Mouse (Mus musculus): ENCODE results near the gene Pbx3.
A peak's percentile ranks its signal among the peaks of the same experiment; 100 is the strongest.

Pbx3 gene

DNA sequence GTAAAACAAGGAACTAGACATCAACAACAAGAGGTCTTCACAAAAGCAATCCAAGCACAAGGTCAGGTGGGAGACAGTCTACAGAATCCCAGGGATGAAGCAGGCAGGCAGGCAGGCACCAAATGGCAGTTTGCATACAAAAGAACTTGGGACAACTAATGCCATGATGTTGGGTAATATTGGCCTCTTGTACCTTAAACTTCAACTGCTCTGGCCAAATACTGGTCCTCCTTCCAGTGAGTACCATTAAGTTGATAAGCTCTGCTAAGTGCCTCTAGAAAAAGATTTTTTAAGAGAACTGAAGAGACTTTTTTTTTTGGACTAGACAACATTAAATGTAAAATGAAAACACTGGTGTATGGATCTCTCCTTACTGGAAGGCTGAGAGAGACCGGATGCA lies 83.2 kb downstream of the Pbx3 start:
- no peak for DNase-seq

DNA sequence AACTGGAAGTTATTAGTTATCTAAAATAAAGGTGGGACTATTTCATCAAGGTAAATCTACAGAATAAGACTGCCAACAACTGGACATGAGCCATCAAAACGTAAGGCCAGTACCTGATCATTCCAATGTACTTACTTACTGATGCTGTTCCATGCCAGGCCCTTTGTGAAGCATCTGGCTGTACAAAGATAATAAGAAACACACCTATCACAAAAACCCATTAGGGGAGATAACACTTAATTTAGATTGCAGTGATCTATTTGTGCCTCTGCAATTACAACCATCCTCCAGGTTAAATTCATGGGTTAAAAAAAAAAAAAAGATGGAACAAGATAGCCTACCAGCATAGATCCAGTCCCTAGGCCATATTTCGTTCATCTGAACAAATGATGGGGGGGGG lies 88.7 kb downstream of the Pbx3 start:
- DNase-seq, result no peak

DNA sequence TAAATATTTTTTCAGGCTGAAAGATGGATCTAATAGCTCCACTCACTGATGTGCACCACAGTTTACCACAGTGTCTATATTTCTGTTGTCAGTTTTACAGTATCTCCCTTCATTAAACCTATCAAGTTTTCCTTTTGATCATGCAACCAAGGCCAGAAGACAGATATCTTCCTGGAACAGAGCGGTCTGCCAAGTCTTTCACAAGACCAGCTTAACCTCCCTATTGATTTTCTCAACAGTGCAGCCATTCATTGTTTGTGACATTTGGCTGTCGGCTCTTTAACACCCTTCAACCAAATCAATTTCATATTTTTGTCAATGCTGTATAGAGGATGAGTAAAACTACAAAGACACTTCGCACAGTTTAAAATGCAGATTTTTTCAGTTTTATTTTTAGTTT lies 91.9 kb downstream of the Pbx3 start:
- DNase-seq, result no peak

DNA sequence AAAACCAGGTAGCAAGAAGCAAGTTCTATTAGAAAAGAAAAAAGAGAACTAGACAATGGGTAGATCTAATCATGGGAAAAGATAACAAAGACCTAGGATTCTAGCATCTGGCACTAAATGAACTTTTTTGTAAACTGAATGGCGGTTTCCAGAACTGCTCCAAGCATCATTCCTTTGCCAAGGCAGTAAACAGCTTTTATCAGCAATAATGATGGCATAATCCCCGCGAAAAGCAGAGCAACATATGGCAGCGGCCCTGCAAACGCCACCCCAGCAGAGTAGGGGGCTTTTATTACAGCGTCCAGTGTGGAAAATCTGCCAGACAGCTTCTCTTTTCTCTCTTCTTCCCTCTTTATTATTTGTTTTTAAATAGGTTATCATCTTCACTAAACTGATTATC lies 93.2 kb downstream of the Pbx3 start:
- no peak for DNase-seq

DNA sequence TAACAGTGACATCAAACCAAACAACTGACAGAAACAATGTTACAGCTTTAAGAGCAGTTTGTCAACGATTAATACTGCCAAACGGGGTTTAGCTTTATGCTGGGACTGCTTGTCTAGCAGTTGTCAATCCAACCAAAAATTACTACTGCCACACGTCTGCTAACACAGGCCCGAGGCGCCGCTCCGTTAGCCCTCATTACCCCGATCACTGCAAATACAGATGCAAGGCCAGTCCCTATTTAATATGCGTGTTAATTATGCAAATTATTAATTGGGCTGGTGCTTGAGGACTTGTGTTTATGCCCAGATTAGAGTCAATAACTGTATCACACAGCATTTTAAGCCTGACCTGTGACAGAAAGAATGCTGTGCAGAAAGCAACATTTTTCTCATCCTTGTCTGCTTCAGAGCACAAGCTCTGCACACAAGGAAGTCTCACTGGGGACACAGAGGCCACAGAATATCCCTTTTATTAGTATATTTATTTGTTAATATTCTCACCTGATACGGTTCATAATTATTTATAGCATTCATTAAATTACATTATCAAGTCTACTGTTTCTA lies 97.2 kb downstream of the Pbx3 start:
- DNase-seq, result no peak

DNA sequence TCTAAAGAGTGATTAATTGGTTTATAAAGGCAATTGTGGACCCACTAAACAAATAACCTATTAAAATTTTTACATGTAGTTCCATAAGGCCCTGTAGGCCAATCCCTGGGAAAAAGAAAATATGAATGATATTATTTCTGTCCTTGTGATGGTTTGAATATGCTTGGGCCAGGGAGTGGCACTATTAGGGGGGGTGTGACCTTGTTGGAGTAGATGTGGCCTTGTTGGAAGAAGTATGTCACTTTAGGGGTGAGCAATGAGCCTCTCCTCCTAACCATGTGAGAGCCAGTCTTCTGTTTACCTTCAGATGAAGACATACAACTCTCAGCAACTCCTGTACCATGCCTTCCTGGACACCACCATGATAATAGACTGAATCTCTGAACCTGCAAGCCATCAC lies 110.9 kb downstream of the Pbx3 start:
- no peak for DNase-seq

DNA sequence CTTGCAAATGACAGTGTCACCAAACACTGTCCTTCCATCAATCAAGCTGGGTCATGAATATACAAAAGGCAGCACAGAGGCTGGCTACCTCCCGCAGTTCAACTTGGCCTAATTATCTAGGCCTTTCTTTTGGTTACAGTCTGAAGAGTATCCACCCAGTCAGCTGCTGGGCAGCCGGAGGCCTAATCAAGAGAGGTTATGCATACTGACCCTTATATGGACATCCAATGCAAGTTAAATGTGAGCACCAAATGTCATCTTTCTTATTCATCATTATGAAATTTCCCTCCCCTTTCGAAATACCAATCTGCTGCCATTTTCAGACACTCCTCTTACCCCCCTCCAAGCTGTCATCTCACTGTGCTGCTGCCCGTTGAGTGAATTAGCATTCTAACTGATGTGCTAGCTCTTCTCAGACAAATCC lies 112.3 kb downstream of the Pbx3 start:
- DNase-seq, result no peak

DNA sequence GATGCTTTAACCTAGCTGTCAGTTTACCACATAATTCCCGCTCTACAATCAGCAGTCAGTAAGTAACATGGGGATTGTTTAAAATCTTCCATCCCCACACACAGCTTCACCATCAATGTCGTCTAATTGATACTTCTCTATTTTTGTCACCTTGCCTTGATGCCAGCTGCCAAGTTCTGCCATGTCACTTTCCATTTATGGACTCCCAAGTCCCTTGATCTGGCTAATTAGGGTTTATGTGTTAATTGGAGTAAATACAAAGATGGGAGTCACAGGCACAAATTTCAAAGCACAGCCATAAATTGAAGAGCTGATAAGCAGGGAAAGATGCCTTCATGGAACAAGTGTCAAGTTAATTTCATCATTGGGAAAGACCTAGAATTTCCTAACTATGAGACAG lies 114.7 kb downstream of the Pbx3 start:
- no peak for DNase-seq

DNA sequence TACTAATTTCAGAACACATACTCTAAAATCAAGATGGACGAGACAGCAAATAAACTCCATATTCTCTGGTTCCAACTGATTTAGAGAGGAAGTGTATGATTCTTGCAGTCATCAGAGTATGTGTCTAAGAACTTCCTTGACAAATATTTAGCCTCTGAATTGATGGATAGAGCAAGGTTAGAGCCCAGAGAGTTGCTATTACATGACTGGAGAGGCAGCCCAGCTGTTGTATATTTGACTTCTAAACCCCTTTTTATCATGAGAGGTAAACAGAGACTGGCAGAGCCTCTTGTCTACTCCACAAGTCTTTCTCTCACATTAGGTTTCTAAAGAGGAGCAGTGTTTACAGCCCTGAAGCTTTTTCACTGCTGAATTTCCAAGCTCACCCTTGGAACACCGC lies 115.3 kb downstream of the Pbx3 start:
- DNase-seq, result no peak

DNA sequence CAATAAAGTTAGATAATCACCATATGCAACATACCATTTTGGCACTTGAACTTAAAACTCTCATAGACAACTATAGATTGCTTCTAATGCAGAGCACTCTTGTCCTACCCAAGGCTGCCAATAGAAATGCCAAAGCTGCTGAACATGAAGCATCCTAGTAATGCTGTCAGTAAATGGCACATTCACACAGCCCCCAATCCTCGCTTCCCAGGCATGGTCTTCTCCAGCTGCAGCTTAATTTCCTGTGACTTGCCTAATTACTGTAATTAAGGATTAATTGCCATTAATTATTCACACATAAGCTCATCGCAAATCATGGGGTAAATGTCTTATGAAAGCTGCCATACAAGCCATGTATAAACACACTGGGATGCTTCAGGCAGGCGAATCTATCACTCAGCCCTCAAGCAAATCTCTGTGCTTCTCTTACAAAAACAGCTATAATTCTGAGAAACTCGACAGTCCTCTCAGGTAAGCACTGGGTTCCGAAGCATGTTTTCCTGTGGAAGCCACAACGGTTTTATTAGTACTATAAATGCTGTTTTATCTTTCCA lies 116.9 kb downstream of the Pbx3 start:
- DNase-seq, result no peak

DNA sequence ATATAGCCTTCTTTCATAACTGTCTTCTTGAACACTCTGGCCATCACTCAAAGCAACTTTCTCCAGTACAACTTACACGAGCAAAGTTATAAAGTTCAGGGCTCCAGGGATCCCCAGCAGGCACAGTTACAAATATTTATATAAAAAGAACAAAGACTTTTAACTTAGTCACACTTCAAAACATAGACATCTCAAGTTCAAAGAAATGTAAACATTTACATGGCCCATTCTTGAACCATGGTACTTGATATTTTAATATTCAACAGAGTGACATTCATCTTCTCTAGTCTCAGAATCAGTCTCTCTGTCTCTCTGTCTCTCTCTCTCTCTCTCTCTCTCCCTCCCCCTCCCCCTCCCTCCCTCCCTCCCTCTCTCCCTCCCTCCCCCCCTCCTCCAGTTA lies 119.3 kb downstream of the Pbx3 start:
- DNase-seq, result no peak

DNA sequence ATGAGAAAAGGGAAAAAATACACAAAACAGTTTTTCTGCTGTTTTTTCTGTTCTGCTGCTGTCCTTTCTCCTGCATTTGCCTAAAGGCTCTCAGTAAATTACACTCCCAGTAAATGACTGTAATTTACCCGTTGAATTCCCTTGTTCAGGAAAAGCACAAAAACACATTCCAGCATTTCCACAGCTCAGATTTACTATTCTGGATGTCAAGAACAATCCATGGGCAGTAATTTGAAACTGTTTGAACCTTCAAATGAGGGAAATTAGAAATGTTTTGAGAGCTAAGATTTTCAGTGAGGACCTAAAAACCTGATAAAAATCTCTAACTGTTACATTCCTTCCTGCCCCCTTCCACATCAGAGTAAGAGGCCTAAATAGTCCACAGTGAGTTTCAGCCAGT lies 119.8 kb downstream of the Pbx3 start:
- DNase-seq, result no peak

DNA sequence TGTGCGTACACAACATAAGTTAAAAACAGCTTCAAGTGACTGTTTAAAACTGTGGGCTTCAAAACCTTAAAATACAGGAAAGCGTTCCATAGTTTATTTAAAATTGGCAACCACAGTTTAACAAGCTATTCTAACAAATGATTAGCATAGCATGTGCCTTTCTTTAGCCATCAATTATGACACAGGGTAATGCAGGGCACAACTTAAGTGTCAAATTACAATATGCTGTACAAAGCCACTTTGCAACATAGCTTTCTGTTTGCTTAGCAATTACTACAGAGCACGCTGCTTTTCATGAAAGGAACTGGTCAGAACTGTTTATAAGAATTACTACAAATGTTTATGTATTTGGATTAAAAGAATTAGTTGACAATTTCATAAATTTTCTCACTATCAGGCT lies 120.7 kb downstream of the Pbx3 start:
- no peak for DNase-seq

DNA sequence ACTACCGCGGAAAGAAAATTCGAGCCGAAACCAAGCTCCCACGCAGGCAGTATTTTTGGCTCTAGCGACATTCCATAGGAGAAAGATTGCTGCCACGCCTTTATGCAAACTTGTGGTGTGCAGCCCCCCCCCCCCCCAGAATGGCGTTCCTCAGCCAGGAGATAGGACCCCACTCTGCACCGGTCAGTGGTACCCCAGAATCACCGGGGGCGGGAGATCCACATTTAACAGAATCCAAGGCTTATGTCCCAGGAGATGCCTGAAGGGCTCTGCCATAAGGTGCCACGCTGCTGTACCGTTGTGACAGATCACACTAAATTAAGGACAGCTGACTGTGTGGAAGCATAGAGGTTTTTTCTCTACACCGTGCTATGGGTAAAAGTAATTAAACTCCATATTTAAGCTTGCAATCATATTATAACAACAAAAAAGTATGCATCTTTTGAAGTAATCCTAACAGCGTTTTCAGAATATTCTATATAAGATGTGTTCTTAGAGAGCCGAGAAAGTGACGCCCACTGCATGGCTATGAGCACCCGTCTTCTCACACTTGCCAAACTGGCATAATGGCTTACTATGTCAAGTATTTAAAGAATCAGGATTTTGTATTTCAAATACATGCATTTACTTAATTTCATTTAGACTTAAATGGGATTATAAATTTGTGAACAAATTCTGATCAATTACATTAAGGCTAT lies 122.8 kb downstream of the Pbx3 start:
- no peak for DNase-seq

DNA sequence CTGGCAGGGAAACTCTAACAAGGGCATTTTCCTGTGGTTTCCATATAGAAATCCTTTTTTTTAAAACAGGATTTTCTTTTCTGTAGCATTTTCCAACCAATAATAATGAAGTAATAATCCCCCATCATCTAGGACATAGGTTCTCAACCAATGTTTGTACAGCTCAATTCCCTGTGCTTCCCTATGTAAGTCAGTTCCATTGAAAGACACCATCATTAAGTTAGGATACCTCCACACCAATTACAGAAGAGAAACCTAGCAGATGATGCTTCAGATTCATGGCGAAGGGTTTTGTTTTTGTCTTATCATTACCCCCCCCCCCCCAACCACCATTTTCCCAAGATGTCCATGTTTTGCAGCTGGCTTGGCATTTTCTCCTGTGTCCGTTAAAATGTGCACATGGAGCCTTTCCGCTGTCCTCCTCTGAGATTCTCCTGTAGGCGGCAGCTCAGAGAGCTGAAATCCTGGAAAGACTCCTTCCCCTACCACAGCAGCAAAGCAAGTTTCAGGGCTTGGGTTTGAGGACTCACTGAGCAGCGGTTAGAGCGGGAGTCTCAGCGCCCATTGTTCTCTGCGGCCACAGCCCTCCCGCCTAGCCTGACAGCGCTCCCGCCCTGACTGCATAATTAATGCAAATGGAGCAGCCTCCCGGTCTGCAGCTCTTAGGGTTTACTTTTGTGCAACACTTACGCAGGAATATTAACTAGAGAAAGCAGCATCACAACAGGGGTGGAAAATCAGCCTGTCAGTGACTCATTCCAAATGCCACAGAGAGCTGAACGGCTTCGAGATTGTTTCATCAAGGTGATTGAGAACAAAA lies 123.6 kb downstream of the Pbx3 start:
- DNase-seq, result peak; percentile 51 to 71

DNA sequence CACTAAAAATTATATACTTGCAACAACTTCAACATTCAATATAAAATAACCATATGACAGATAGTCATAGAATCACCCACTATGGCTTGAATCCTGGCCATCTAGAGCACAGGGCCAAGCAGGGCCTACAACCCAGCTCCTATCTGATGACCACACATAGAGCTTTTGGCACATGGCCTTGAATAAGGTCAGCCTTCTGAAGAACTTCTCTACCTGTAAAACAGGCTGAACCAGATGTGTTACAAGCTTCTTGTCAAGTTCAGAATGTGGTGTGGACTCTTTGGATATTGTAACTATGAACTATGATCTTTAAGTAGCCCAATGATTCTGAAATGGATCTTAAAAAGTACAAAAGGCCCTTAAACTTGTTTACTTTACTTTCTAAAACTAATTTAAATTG lies 132.1 kb downstream of the Pbx3 start:
- DNase-seq, result no peak

DNA sequence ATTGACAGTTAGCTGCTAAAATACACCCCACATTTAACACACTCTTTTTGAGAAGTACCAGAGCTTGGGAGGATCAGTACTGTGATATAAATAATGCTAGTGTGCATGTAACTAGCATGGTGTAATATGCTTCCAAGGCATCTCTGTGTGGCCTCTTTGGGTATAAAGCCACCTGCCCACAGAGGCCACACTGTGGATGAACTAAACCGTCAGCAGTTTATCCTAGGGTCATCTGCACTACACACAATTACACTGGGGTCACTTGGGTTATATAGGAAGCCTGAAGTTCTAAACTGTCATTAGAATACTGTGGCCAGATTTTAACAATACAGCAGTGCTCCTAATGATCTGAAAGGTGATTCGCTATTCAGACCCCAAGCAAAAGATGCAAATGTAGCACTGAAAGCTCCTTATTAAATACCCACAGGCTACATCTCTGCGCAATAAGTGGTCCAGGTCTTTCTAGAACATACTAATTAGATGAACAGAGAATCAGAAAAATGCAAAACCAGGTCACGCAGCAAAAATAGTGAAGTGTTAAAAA lies 133.6 kb downstream of the Pbx3 start:
- no peak for DNase-seq

DNA sequence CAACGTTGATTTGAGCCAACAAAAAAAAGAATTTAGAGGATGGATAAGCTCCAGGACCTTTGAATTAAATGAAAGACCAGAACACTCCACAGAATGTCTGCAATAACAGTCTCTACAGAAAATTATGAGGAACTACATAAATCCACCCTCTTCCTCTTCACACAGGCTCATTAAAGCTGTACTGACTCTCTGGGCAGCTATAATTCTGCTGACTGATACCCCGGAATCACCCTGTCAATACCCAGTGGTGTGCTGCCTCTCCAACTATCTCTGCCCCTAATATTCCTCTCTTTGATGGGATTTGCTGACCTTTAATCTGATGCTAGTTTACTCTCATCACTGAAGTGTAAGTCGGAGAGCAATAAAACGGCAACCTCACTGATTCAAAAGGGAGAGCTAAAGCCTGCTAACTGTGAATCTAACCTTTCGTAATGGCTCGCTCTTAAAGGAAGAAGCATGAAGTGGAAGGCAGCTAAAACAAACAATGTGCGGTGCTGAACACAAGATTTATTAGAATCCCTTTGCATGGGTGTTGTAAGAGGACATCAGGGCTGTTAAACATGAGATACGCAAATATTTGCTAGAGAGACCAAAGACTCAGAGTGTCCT lies 137.4 kb downstream of the Pbx3 start:
- DNase-seq, result no peak

DNA sequence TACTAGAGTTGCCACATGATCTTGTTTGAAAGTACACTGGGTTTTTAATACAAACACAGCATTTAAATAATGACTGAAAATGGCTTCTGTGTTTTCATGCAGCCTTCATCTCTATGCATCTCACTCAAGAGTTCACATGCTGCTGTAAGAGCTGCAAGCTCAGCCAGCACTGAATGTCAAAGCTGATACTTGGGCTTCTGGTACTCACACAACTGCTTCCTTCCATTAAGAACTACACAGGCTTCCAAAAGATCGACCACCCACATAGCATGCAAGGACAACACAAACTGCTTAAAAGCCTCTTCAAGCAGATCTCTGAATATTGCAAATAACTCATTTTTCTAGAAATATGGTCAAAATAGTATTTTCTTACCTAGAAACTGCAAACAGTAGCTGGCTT lies 138.7 kb downstream of the Pbx3 start:
- no peak for DNase-seq

DNA sequence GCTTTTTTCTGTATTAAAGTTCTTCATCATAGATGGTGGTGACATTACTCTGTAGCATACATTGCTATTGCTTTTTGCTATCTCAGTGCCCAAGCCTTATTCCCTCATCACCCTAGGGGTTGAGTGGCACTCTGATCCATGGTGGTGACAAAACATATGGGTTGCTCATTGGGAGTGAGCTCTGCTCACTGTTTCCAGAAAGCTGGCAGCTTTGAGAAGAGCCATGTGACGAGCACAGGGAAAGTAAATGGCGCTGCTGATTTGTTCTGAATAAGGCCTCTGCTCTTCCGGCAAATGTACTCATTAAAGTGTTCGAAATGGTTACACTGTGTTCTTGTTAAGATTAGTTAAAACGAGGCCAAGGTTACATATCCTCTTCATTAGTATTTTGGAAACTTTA lies 139.7 kb downstream of the Pbx3 start:
- DNase-seq, result no peak

DNA sequence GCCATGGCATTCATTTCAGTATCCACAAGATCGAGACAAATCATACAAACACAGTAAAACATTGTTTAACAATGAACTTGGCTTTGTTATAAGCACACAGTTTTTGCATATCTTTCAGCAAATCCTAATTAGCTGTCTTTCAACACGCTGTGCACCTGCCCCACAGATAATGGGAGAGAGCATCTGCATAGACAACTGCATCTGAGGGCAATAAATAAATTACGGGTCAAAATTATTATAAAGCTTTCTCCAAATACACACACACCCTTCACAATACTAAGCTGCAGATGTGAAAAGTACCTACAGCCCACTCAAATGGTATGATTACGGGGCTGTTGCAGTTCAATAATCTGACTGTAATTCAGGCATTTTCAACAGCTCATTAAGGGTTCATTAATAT lies 145.3 kb downstream of the Pbx3 start:
- no peak for DNase-seq

DNA sequence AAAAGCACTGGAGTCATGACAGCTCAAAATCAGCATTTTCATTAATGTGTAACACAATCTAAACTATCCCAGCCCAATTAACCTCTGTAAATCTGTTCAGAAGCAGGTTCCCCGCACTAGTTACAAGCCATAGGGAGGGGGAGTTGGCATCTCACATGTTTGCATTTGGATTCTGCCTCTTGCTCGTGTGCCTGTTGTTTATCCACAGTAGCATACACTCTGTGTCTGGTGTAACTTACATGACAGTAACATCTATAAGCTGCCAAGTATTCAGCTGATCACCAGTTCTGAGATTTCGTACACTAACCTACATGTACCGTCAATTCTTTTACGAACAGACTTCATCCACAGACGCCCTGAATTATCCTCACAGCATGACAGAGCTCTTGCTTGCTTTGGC lies 147.5 kb downstream of the Pbx3 start:
- no peak for DNase-seq

DNA sequence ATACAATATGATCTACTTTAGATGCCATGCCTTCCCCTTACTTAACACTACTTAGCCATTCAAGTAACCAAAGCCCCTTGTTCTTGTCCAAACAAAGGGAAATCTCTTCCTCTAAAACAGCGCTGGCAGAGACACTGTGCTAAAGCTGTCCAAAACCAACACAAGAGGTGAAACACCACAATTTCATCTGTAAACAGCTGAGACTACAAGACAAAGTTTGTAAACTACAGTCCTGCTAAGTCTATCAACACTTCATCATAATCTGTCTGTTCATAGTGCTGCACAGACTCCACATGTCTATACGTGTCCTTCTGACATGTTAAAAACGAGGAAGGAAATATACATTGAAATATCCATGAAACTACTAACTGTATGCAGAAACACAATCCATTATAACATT lies 151.5 kb downstream of the Pbx3 start:
- DNase-seq, result no peak

All from kidney, postnatal 36 days (tissue).